Mouse (Mus musculus): ENCODE data around the gene Serpinf1.

- TF ChIP-seq EP300 (optimal IDR thresholded peaks at IDR 0.05): no peak
- TF ChIP-seq CTCF (IDR thresholded peaks at IDR 0.05; ENCODE audit: low read depth): no peak
Measured at GRCm38 (mm10) chr11:75459751-75460102, 37.2 kb upstream of the Serpinf1 start.
